Mouse (Mus musculus) brain, embryonic 14.5 days (tissue): ENCODE data around the gene Cd19. TPM values are rescaled to one million over a fixed set of nuclear protein-coding genes. Genes with fewer than 3 reads are reported as not detected.
"Not testable (repeated sequence)": the region's sequence is repeated elsewhere in the genome, so short reads cannot be mapped to it uniquely, and the experiment has no call there.

Source experiments
- DNase-seq: peaks from one replicate; pipeline ENCODE4 v3.0.0-alpha.2; 2011; ENCODE audit warnings: low read depth
- CTCF ChIP-seq: fragments of 200-500 bp; IDR thresholded peaks from 2 replicates; pipeline ENCODE4 v1.5.1; 2012; ENCODE audit warnings: inconsistent platforms, mild to moderate bottlenecking, moderate library complexity, borderline replicate concordance; ENCODE audit not compliant: insufficient read depth, insufficient read length; ENCODE audit errors: extremely low read depth
- POLR2A ChIP-seq: fragments of 200-500 bp; IDR thresholded peaks from 2 replicates; pipeline ENCODE4 v1.6.1; 2012; ENCODE audit warnings: mild to moderate bottlenecking, inconsistent platforms, borderline replicate concordance; ENCODE audit not compliant: poor library complexity, insufficient read depth, insufficient read length, severe bottlenecking; ENCODE audit errors: extremely low read depth
- polyA plus RNA-seq: library from polyadenylated mRNA; depleted of rRNA; stranded (reverse); fragments of >200 nt; gene quantifications from 2 replicates; pipeline ENCODE4 v1.2.3, GENCODE M21; 2012

Gene Cd19
- polyA plus RNA-seq, 1 experiment: 0.05 TPM

DNA sequence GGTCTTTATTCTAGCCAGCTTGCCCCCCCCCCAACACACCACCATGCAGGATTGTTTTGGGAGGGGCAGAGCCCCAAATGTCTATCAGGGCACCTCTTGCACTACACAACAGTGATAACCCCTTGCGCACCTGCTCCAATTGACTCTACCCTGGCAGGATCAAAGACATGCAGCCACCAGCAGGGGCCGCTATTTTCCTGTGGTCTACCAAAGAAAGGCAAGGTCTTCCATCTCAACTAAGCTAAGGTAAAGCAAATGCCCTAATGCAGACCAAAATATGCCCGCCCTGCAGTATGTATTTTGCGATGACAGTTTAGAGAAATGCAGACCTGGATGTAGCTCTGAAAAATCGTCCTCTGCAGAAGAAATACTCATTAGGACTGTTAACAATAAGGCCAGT, 15.1 kb downstream of the Cd19 start:
- DNase-seq: peak; percentile 87
- TF ChIP-seq CTCF: peak; percentile 91
- TF ChIP-seq POLR2A: no peak

DNA sequence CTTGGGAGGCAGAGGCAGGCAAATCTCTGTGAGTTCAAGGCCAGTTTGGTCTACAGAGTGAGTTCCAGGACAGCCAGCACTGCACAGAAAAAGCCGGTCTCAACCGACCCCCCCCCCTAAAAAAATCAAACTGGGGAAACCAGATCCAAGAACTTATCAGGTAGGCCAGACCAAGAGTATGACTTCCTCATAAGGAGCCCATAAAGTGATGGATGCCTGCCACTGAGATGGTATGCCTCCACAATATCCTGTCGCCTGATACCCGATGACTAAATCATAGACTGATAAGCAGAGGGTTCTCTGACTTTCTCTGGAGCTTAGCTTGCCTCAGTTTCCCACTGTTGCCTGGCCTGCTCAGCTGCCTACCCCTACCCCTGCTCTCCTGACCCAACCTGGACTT, 16.9 kb downstream of the Cd19 start:
- DNase-seq: no peak
- TF ChIP-seq CTCF: no peak
- TF ChIP-seq POLR2A: no peak

DNA sequence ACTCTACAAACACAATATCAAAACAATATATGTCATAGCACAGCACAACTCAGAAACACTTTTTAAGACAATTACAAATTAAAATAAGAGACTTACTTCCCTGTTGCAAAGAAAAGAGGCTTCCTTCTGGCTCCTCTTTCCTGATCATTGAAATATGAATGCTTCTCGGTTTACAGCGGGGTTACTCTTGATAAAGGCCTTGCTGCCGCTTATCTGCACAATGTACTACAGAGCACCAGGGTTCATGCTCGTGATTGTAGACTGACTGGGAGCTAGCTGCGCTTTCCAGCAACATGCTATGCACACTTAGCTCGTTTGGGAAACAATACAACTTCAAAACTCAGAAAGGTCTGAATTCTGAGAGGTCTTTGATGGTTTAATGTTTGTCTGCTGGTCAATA, 17.5 kb downstream of the Cd19 start:
- TF ChIP-seq POLR2A (no peak), CTCF (no peak)
- no peak for DNase-seq

DNA sequence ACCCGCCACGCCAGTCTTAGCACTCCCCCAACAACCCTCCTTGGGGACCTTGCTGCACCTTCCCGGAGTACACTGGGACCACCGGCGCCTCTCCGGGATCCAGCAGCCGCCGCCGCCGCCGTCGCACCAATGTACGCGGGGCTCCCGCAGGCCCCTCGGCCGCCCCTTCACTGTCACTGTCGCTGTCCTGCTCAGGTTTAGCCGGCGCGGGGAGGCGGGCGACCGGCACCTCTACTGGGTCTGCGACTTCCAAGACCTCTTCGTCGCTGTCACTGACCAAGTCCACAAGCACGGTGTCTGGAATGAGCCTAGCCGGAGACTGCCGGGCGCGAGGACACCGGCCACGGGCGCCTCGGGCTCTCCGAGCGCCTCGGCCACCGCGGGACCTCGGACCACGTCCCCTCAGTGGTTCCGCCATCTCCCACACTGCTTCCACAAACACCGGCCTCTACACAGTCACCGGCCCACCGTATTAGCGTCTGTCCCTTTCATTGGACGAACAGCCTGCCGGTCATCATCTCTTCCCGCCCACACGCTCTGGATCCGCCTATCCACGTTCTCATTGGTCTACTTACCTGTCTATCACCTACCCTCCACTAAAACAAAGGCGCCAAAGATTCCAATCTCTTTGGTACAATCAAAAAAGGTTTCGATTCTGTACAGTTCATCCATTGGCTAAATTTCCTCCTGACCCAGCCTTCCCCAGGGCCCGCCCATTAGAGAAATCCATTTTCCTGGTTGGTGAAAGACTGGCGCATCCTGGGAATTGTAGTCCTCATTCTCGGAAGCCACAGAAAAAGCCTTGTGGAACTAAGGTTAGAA, 18.2 kb downstream of the Cd19 start, which contains the start of gene Nfatc2ip:
Gene Nfatc2ip, minus strand, starts transcription at position 440 of the 822 bp plus-strand sequence.
- peak; percentile 52; the same call in 1 of the 2 replicates for TF ChIP-seq POLR2A
- no peak for TF ChIP-seq CTCF
- peak; percentile 99 for DNase-seq

DNA sequence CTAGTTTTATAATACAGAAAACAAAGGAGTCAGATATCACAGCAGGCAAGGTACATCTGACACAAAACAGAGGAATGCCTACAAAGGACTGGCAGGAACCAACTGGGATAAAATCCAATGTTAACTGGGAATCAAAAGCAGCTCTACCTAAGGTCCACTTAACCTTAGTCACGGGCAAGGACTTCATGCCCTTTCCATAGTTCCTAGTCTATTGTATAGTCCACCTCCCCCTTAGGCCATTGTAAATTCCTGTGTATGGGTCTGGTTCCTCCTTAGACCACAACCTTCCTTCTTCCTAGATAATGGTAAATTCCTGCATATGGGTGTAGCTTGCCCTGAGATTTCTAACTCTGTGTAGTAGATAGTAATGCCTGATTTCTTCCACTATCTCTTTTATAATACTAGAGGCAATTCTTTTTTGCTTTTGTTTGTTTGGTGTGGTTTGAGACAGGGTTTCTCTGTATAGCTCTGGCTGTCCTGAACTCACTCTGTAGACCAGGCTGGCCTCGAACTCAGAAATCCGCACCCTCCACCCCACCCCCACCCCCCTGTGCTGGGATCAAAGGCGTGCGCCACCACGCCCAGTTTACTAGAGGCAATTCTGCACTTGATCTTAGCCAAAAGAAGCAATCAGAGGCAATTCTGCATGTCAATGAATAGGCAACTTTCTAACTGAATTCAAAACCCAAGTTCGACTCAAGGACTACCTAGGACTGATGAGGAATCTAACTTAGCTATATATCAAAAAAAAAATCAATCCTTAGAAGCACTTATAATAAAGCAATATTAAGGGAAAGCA, 22.4 kb downstream of the Cd19 start:
- DNase-seq: not testable (repeated sequence)

DNA sequence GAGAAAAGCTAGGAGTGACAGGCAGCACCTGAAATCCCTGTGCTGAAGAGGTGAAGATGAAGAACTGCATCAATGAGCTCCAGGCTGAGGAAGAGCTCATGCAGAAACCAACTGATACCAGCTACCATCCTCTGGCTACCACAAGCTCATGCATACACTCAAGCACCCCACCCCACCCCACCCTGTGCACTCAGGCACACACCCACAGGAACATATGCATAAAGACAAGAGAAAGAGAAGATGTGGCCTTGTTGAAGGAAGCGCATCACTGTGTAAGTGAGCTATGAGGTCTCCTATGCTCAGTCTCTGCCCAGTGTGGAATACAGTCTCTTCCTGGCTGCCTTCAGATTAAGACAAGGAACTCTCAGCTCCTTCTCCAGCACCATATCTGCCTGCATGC, 26.5 kb downstream of the Cd19 start:
- no peak for DNase-seq
- TF ChIP-seq CTCF (no peak), POLR2A (no peak)

DNA sequence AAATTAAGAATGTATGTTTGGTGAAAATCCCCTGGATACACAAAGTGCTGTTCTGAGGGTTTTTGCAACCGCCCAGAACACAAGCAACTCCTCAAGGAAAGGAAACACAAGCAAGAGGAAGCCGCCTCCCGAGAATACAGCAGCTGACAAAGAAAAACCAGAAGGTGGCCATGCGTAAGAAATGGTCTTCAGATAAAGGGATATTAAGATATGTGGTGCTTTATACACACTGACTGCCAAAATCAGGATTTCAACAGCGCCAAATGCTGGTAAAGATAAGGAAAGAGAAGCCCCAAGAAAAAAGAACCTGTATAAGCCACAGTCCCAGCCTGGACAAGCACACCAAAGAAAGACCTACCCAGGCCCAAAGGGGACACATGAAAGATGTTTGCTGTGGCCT, 31.1 kb downstream of the Cd19 start:
- TF ChIP-seq POLR2A: no peak
- TF ChIP-seq CTCF: no peak
- no peak for DNase-seq

DNA sequence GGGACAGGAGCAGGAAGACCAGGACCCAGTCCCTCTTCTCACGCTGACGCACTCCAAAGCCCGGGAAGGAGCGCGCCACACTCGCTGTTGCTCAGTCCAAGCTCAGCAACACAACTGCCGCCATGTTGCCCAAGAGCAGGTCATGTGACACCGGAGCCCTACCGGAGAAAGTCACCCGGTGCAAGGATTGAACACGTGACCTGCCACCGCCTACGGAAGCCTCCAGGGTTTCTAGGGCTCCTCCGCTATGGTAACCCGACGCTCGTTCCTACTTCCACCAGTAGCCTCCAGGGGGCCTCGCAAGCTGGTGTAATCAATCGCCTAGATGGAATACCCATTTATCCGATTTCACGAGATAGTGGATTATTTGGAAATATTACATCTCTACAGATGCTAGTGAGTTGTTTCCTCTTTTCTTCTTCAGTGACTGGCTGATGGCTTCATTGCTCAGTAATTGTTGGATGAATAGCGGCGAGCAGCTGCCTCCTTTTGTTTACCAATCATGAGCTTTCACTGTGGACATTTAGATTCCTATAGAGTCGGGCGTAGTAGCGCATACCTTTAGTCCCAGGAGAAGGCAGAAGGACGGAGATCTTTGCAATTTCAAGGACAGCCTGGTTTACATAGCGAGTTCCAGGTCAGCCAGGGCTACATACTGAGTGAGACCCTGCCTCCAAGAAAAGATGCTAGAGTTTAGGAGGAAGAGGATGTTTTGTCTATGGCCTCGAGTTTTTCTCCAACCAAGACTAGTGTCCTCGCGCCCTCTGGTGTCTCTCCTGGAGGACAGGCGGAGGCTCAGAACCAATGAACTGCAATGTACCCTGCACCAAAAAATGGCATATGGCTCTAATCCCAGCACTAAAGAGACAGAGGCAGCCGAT, 37.2 kb downstream of the Cd19 start, which contains the start of gene Spns1:
Gene Spns1, minus strand, starts transcription at position 173 of the 881 bp plus-strand sequence.
- TF ChIP-seq CTCF: peak; percentile 82
- TF ChIP-seq POLR2A: peak; percentile 43; the same call in 1 of the 2 replicates
- DNase-seq: peak; percentile 99

DNA sequence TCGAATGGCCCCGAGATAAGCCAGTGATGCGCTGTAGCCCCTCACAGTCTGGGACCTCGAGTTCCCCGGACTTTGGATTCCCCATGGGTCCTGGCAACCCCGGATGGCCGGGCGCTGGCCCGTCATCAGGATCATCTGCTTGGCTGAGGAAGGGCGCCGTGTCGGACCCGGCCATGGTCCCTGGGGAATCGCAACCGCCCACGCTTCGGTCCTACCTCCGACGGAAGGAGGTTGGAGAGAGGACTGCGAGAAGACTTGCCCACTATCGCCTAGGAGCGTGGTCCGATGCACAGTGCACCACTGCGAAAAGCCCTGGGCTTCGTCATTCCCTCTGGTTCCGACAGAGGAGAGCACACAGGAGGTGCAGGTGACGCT, 37.8 kb downstream of the Cd19 start:
- TF ChIP-seq POLR2A: no peak
- no peak for TF ChIP-seq CTCF
- DNase-seq: no peak

DNA sequence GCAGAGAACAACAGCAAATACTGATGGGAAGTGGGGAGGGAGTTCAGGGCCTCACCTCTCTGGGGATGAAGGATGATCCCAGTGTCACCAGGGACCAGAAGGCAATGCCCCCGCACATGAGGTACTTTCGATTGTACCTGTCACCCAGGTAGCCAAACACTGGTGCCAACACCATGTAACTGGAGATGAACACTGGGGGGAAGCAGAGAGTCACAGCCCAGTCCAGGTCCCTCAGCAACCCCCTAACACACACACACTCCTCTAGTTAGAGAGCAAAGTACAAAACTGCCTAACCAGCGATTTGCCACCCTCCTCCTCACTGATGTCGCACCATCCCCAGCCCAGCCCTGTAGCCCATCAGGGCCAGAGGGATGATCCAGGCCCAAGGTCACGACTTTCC, 39.7 kb downstream of the Cd19 start:
- TF ChIP-seq POLR2A: no peak
- peak; percentile 1; the same call in 1 of the 2 replicates for TF ChIP-seq CTCF
- no peak for DNase-seq

DNA sequence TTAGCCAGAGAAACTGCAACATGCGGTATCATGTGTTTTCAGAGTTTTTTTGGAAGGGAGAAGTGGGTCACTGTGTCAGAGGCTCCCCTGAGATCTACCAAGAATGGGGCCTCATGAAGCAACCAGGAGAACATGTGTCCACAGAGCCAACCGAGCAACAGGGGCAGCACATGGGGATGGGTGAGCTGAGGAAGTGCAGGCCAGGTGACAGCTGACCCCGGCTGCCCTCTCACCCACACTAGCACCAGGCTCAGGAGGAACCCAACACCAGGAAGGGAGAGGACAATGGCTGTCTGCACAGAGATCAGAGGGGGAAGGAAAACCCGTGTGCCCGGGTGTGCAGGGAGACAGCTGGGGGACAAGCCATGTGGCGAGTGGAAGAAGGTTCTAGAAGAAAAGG, 40.2 kb downstream of the Cd19 start:
- no peak for DNase-seq

More for the DNA sequence above, 40.2 kb downstream of the Cd19 start:
- no peak for TF ChIP-seq CTCF
- no peak for TF ChIP-seq POLR2A
